Mouse (Mus musculus) liver, embryonic 11.5 days (tissue): ENCODE results near the gene Gm42674. TPM values are rescaled to one million over a fixed set of nuclear protein-coding genes. Genes with fewer than 3 reads are reported as not detected.
A peak's percentile ranks its signal among the peaks of the same experiment; 100 is the strongest.

Experiments
- ATAC-seq: fragments of 200-750 bp; cut with Nextera tagmentation; replicated peaks from 2 replicates; pipeline ENCODE4 v1.8.0; 2017; ENCODE audit warnings: moderate number of reproducible peaks, mild to moderate bottlenecking, moderate TSS enrichment, moderate library complexity; ENCODE audit not compliant: low FRiP score
- DNase-seq: peaks from one replicate; pipeline ENCODE4 v3.0.0-alpha.2; 2017; ENCODE audit warnings: low spot score
- H3K27ac ChIP-seq: fragments of 300-500 bp; sonication (generic); 2 replicates; pipeline ENCODE4 v1.5.1; 2014; ENCODE audit warnings: mild to moderate bottlenecking, low read depth, low read length, control low read depth
- H3K27me3 ChIP-seq: fragments of 300-500 bp; sonication (generic); replicated peaks from 2 replicates; pipeline ENCODE4 v1.6.1; 2014; ENCODE audit warnings: low read length, mixed read lengths; ENCODE audit not compliant: control insufficient read depth, insufficient read depth
- H3K36me3 ChIP-seq: fragments of 300-500 bp; sonication (generic); 2 replicates; pipeline ENCODE4 v1.6.1; 2014; ENCODE audit warnings: mild to moderate bottlenecking, low read length, moderate library complexity, mixed read lengths; ENCODE audit not compliant: control insufficient read depth, insufficient read depth
- H3K4me1 ChIP-seq: fragments of 300-500 bp; sonication (generic); replicated peaks from 2 replicates; pipeline ENCODE4 v1.6.1; 2014; ENCODE audit warnings: low read length, mixed read lengths; ENCODE audit not compliant: control insufficient read depth, insufficient read depth
- H3K4me2 ChIP-seq: fragments of 300-500 bp; sonication (generic); 2 replicates; pipeline ENCODE4 v1.6.1; 2014; ENCODE audit warnings: mild to moderate bottlenecking, control low read depth, moderate library complexity
- H3K4me3 ChIP-seq: fragments of 300-500 bp; sonication (generic); 2 replicates; pipeline ENCODE4 v1.5.1; 2014; ENCODE audit warnings: low read depth, low read length, control low read depth
- H3K9ac ChIP-seq: fragments of 300-500 bp; sonication (generic); 2 replicates; pipeline ENCODE4 v1.6.1; 2014; ENCODE audit warnings: low read depth, low read length, control low read depth
- H3K9me3 ChIP-seq: fragments of 300-500 bp; sonication (generic); 2 replicates; pipeline ENCODE4 v1.6.1; 2016; ENCODE audit warnings: low read length, inconsistent platforms, mixed read lengths; ENCODE audit not compliant: control insufficient read depth
- WGBS: fragments of 180-500 bp; shearing (Covaris S2); extraction: QIAGEN DNeasy Blood & Tissue Kit; methylation state at CpG from one replicate; pipeline ENCODE4 v1.1.7; 2014; 5-methylcytosine and 5-hydroxymethylcytosine counted together
- polyA plus RNA-seq: library from polyadenylated mRNA; unstranded; fragments of >200 nt; fragmentation: Nextera tagmentation; extraction: Ambion mirVana; gene quantifications from 2 replicates; pipeline ENCODE4 v1.2.1, GENCODE M21; 2014

Gene Gm42674
- polyA plus RNA-seq, 1 experiment from 2014 or later: not detected

DNA sequence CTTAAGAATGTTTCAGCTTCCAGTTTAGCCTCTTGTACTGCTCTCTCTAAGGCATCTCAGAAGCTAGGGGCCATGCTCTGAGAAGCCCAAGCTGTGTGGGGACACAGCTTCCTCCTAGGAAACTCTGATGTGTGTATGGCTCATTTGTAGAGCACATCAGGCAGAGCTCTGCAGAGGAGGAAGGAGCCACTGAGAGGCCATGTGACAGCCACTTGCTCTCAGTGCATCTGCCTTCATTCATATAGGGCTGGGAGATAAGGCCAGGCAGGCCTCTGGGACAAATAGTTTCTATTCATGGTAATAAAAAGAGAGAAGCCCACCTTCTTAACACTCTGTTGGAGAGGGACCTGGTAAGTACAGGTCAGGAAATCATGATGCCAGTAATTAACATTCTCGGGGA is 7.2 kb upstream of the Gm42674 start:
- Histone ChIP-seq H3K9ac (no peak overlapping the region), H3K36me3 (no peaks in the 10 kb centered on the region), H3K4me1 (no peaks in the 10 kb centered on the region), H3K9me3 (no peaks in the 10 kb centered on the region), H3K27me3 (no peaks in the 10 kb centered on the region), H3K4me3 (no peak overlapping the region), H3K27ac (no peak overlapping the region), H3K4me2 (no peak overlapping the region)
- 79% methylated on average over 1 of the region's 1 CpGs for WGBS
- DNase-seq (no peak), ATAC-seq (no peak)

DNA sequence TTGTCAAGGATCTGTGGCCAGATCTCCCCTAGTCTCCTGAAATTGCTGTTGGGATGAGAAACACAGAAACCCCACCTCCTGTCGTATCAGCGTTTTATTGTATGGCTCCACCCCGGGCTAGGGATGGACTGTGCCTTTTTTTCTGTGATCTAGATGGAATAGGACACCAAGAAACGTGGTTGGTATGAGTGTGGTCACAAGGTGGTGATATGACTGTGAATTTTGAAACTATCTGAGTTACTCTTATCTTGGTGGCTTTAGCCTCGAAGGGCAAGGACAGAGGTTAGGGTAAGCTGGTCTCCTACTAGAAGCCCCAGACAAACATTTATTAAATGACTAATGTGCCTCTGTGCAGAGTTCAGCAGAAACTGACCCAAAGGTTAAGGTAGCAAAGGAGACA is 6.1 kb upstream of the Gm42674 start:
- H3K4me1 ChIP-seq: no peaks in the 10 kb centered on the region
- no peak for DNase-seq
- no peaks in the 10 kb centered on the region for H3K27me3 ChIP-seq
- H3K36me3 ChIP-seq: no peaks in the 10 kb centered on the region
- 53% methylated on average over 5 of the region's 5 CpGs for WGBS
- no peak overlapping the region for H3K9ac ChIP-seq
- no peak overlapping the region for H3K4me3 ChIP-seq
- no peak overlapping the region for H3K4me2 ChIP-seq
- H3K9me3 ChIP-seq: no peaks in the 10 kb centered on the region
- ATAC-seq: no peak
- H3K27ac ChIP-seq: no peak overlapping the region

DNA sequence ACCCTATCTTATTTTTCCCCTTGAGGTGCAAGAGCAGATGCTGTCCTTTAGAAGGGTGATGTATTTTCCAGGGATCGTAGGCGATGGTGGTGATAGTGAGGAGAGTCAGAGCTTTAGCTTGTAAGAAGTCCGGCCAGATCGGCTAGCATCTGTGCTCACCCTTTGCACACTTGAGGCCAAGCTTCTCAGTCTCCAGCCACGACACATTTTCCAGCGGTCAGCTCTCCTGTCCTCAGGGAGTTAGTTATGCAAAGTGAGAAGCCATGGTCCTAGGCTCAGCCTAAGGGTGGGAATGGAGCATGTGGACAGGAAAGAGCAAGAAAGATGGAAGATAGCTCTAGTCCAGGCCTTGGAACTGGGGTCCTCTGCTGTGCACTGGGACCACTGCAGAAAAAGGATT is 4.9 kb upstream of the Gm42674 start:
- Histone ChIP-seq H3K27me3 (no peaks in the 10 kb centered on the region), H3K36me3 (no peaks in the 10 kb centered on the region), H3K9ac (no peak overlapping the region), H3K27ac (no peak overlapping the region), H3K4me3 (no peak overlapping the region), H3K4me2 (no peak overlapping the region), H3K9me3 (no peaks in the 10 kb centered on the region), H3K4me1 (no peaks in the 10 kb centered on the region)
- no peak for DNase-seq
- 86% methylated on average over 6 of the region's 6 CpGs for WGBS
- ATAC-seq: no peak

DNA sequence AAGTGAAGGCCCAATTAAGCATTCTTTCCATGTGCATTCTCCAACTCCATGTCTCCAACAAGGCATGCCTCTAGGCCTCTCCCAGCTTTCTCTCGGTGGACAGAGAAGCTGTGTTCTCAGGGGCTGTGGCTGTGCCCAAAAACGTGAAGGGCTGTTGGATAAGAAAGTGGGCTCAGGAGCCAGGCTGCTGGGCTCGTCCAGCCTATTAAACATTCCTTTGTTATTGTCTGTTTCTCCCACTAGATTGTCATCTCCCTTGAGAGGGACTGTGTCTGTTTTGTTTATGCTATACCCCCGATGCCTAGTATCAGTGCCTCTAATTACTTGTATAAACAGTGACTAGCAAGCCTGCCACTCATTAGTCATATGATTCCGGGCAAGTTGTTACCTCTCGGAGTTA is 4.0 kb upstream of the Gm42674 start:
- H3K9ac ChIP-seq: no peak overlapping the region
- H3K27me3 ChIP-seq: no peaks in the 10 kb centered on the region
- DNase-seq (no peak), ATAC-seq (no peak)
- WGBS: 53% methylated on average over 6 of the region's 6 CpGs
- H3K9me3 ChIP-seq: no peaks in the 10 kb centered on the region
- no peak overlapping the region for H3K4me2 ChIP-seq
- no peaks in the 10 kb centered on the region for H3K36me3 ChIP-seq
- H3K27ac ChIP-seq: no peak overlapping the region
- no peaks in the 10 kb centered on the region for H3K4me1 ChIP-seq
- H3K4me3 ChIP-seq: no peak overlapping the region

DNA sequence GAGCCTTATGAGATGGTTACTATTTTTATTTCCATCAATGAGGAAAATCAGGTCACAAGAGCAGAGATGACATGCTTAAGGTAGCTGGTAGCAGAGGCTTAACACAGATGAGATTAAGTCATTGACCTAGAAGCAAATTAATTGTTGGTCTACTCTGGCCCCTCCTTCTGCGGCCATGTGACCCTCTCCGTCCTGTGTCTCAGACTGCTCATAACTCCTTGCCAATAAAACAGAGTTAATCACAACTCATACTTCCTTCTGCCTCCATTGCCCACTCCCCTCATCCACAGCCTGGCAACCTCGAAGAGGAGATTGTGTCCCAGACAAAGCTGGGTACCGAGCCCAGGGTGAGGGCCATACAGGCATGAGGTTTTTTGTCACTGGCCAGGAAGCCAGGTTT is 3.5 kb upstream of the Gm42674 start:
- Histone ChIP-seq H3K4me3 (no peak overlapping the region), H3K27me3 (no peaks in the 10 kb centered on the region), H3K27ac (no peak overlapping the region), H3K9me3 (no peaks in the 10 kb centered on the region), H3K4me1 (no peaks in the 10 kb centered on the region), H3K4me2 (no peak overlapping the region), H3K9ac (no peak overlapping the region), H3K36me3 (no peaks in the 10 kb centered on the region)
- WGBS: 72% methylated on average over 4 of the region's 4 CpGs
- no peak for ATAC-seq
- DNase-seq: no peak

DNA sequence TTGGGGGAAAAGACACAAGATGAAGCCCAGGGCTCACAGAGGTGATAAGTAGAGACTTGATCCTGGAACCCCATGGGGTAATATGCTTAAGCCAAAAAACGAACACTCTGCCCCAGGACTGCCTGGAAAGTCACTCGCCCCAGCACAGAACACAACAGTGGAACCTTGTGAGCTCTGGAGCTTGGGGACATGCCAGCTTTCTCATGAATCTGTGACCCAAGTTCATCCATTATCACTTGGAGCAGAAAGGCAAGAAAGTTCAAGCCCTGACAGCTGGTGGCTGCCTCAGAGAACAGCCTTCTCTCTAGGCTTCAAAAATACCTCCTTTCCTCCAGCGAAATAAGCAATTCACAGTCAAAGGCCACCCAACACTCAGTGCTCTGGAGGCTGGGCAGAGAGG is 2.3 kb upstream of the Gm42674 start:
- ATAC-seq: no peak
- Histone ChIP-seq H3K4me2 (no peak overlapping the region), H3K9me3 (no peaks in the 10 kb centered on the region), H3K36me3 (no peaks in the 10 kb centered on the region), H3K27ac (no peak overlapping the region), H3K4me1 (no peaks in the 10 kb centered on the region), H3K9ac (no peak overlapping the region), H3K4me3 (no peak overlapping the region), H3K27me3 (no peaks in the 10 kb centered on the region)
- WGBS: 72% methylated on average over 3 of the region's 3 CpGs
- no peak for DNase-seq

DNA sequence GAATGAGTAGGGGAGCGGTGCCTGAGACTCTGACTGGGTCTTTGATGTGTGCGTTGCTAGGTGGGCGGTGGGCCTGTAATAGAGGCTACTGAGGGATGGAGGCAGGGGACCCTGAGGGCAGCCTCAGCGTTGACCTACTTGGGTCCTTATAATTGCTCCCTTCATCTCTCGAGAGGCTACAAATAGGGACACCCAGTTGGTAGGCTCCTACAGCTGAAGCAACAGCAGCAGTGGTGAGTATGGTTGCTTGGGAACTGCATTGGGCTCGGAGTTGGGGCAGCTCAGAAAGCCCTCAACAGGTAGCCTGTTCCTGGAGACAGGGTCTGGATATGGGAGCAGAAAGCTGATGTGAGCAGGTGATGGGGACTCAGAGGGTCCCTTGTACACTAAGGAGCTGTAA is 1.7 kb upstream of the Gm42674 start:
- H3K27me3 ChIP-seq: no peaks in the 10 kb centered on the region
- WGBS: 80% methylated on average over 6 of the region's 6 CpGs
- no peak for DNase-seq
- H3K9me3 ChIP-seq: no peaks in the 10 kb centered on the region
- no peak overlapping the region for H3K27ac ChIP-seq
- no peak overlapping the region for H3K4me2 ChIP-seq
- no peak overlapping the region for H3K9ac ChIP-seq
- H3K4me3 ChIP-seq: no peak overlapping the region
- no peaks in the 10 kb centered on the region for H3K36me3 ChIP-seq
- no peak for ATAC-seq
- no peaks in the 10 kb centered on the region for H3K4me1 ChIP-seq

DNA sequence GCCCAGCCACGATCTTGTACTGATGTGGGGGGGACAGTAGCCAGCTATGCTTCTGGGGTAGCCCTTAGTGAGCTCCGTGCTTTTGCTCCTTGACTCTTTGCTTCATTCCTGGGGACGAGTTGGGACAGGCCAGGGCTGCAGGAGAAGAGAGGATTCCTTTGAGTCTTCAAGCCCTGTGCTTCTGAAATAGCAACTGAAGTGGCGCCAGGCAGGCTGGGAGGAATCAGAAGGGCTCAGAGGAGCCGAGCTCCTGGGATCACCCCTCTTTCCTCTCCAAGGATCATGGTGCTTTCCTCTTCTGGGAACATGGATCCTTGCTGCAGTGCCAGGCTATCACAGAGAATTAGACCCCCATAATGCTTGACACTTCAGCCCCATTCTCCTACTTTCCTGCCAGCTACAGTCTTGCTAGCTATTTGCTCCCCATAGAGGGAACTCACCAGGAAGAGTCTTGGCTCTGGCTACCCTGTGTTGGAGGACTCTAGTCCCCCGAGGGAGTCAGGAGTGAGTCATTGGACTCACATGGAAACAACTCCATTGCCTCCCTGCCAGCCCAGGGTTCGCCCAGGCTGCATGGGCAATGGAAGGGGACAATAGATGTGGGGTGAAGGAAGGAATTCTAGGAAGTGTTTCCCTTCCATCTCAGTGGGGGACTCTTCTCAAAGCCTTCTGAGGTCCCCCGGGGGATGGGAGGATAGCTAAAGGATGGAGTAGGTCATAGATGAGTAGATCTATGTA is 1.1 kb upstream of the Gm42674 start:
- H3K27ac ChIP-seq: no peak overlapping the region
- DNase-seq (no peak), ATAC-seq (no peak)
- H3K36me3 ChIP-seq: no peaks in the 10 kb centered on the region
- no peaks in the 10 kb centered on the region for H3K4me1 ChIP-seq
- WGBS: 72% methylated on average over 8 of the region's 8 CpGs
- no peak overlapping the region for H3K4me2 ChIP-seq
- no peaks in the 10 kb centered on the region for H3K9me3 ChIP-seq
- H3K4me3 ChIP-seq: no peak overlapping the region
- H3K9ac ChIP-seq: no peak overlapping the region
- H3K27me3 ChIP-seq: no peaks in the 10 kb centered on the region

DNA sequence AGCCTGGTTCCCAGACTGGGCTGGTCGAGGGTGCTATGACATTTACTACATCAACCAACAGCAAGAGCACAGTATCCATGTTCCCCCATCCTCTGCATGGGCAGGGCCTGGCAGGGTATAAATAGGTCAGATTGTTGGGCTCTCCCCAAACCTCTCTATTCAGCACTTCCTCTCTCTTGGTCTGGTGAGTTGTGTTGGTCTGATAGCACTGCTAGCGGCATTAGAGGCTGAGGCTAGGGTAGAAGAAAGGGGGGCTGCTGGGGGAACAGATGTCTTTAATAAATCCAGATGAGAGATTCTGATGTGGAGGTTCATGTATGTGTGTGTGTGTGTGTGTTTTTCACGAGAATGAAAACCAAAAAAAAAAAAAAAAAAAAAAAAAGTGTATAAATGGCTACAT is 1.9 kb downstream of the Gm42674 start, which contains the start of gene S100a4:
Gene S100a4 (plus strand): TSS at position 149 of the 400 bp plus-strand sequence.
- Histone ChIP-seq H3K4me2 (no peak within 1 kb of the TSS), H3K36me3 (no peaks in the 10 kb centered on the region), H3K9me3 (no peaks in the 10 kb centered on the region), H3K4me3 (no peak within 1 kb of the TSS), H3K27me3 (no peaks in the 10 kb centered on the region), H3K27ac (no peak within 1 kb of the TSS), H3K9ac (no peak within 1 kb of the TSS), H3K4me1 (no peaks in the 10 kb centered on the region)
- no peak for DNase-seq
- 0 out of 2 replicates have a peak, but pooled peaks have one; percentile 35 for ATAC-seq
- 30% methylated on average over 3 of the region's 3 CpGs for WGBS
